Mouse (Mus musculus): ENCODE results near the gene Tmem236. TPM values are rescaled to one million over a fixed set of nuclear protein-coding genes. Genes with fewer than 3 reads are reported as not detected.
"Not testable (repeated sequence)": the region's sequence is repeated elsewhere in the genome, so short reads cannot be mapped to it uniquely, and the experiment has no call there.

The Tmem236 gene
- polyA plus RNA-seq, 1 experiment from 2014 or later: not detected

- Histone ChIP-seq H3K4me2 (no peak overlapping the region), H3K27me3 (replicated peaks) (no peaks in the 10 kb centered on the region), H3K4me3 (no peak overlapping the region), H3K4me1 (no peaks in the 10 kb centered on the region), H3K36me3 (no peaks in the 10 kb centered on the region), H3K9me3 (replicated peaks) (no peaks in the 10 kb centered on the region), H3K27ac (no peak overlapping the region), H3K9ac (no peak overlapping the region)
- 32% methylated on average over 2 of the region's 2 CpGs for WGBS (ENCODE audit: insufficient replicate concordance)
- ATAC-seq: no peak
Measured at GRCm38 (mm10) chr2:14199621-14200020, 25.3 kb downstream of the Tmem236 start.

DNA sequence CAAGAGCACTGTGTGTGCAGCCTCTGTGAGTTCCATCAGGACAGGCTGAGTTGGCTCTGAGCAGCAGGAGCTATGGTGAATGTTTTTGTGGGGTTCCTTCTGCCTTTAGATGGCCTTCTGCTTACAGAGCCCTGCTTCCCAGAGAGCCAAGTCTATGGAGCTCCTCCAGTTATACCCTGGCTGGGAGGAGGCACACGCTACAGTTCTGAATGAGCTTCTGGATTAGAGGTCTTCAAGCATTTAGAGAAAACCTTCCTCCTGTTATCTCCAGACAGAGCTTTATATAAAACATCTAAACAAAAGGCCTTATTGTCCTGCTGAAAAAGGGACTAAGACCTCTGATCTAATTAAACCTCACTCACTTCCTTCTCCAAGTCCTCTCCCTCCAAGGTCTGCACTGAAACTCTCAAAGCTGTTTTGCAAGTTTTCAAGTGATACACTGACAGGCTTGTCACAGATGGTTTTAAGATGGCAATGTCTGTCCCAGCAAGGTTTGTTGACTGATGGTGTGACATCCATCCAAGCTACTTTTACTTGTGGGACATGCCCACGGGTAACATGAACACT is 26.6 kb downstream of the Tmem236 start:
- not testable (repeated sequence) for ATAC-seq; H3K9ac ChIP-seq; H3K4me1 ChIP-seq; H3K27ac ChIP-seq; H3K27me3 ChIP-seq (replicated peaks); H3K4me2 ChIP-seq; H3K4me3 ChIP-seq; H3K36me3 ChIP-seq; H3K9me3 ChIP-seq (replicated peaks)
- 14% methylated on average over 1 of the region's 2 CpGs for WGBS (ENCODE audit: insufficient replicate concordance)

DNA sequence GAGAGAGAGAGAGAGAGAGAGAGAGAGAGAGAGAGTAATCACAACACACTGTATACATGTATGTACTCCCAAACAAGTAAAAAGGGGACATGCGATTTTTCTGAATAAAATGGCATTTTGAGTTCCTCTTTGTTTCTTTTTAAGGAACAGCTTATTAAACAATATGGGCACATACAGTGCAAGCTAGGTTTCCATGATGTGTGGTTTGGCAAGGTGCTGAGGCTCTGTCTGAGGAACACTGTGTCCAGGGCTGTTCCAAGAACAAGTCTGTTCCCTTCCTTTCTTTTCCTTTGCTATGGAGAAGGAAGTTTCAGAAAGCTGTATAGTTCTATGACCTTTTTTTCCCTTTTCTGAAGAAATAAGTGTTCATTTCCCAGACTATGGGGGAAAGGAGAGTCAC is 30.0 kb downstream of the Tmem236 start:
- Histone ChIP-seq H3K36me3 (no peaks in the 10 kb centered on the region), H3K4me2 (no peak overlapping the region), H3K9ac (no peak overlapping the region), H3K9me3 (replicated peaks) (no peaks in the 10 kb centered on the region), H3K27ac (no peak overlapping the region), H3K4me3 (no peak overlapping the region), H3K27me3 (replicated peaks) (no peaks in the 10 kb centered on the region), H3K4me1 (peaks cover 4% of the 10 kb centered on the region; the same call in 1 of the 2 replicates)
- 69% methylated on average over 1 of the region's 1 CpGs for WGBS (ENCODE audit: insufficient replicate concordance)
- ATAC-seq: no peak

DNA sequence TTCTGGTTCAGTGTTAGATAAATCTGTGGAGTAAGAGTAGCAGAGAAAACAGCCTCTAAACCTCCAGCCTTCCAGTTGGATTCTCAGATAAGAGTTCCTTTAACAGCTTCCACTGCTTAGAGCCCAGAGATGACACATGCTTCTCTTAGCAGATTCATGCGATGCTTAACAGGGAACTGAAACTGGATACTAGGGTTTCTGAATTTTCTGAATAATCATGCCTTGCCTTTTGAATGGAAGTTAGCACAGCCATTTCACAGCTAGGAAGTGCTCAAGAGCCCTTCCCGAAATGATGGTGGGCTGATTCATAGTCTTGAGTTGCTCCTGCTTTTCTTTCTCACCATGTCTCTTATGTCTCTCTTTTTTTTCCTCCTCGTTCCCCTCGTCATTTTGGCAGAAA is 32.5 kb downstream of the Tmem236 start:
- no peaks in the 10 kb centered on the region for H3K36me3 ChIP-seq
- H3K4me1 ChIP-seq: peaks cover 4% of the 10 kb centered on the region; the same call in 1 of the 2 replicates
- no peaks in the 10 kb centered on the region for H3K27me3 ChIP-seq (replicated peaks)
- ATAC-seq: no peak
- H3K4me3 ChIP-seq: no peak overlapping the region
- no peaks in the 10 kb centered on the region for H3K9me3 ChIP-seq (replicated peaks)
- no peak overlapping the region for H3K4me2 ChIP-seq
- H3K27ac ChIP-seq: no peak overlapping the region
- H3K9ac ChIP-seq: no peak overlapping the region
- 54% methylated on average over 4 of the region's 4 CpGs for WGBS (ENCODE audit: insufficient replicate concordance)

DNA sequence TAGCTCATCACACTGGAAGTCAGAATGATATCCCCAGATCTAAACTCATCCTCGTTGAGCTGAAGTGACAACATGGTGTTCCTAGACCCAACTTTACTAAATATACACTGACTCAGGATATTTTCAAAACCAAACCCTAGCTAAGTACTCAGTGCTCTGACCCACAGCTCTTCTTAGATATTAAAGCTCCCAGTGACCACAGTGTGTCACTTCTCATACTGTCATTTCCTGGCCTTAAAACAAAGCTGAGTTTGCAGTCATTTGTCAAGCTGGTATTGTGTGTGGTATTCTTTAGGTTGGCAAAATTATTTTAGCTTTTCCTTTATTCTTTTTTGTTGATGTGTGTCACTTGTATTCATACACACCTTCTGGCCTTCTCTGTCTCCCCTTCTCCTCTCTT is 36.4 kb downstream of the Tmem236 start:
- Histone ChIP-seq H3K27me3 (replicated peaks) (no peaks in the 10 kb centered on the region), H3K9ac (no peak overlapping the region), H3K9me3 (replicated peaks) (no peaks in the 10 kb centered on the region), H3K4me2 (no peak overlapping the region), H3K4me1 (peaks cover 4% of the 10 kb centered on the region; the same call in 1 of the 2 replicates), H3K36me3 (no peaks in the 10 kb centered on the region), H3K27ac (no peak overlapping the region), H3K4me3 (no peak overlapping the region)
- ATAC-seq: no peak
- 56% methylated on average over 1 of the region's 1 CpGs for WGBS (ENCODE audit: insufficient replicate concordance)

GRCm38 (mm10) chr2:14211606-14212005 is 37.3 kb downstream of the Tmem236 start:
- Histone ChIP-seq H3K4me1 (peaks cover 4% of the 10 kb centered on the region; the same call in 1 of the 2 replicates), H3K9ac (no peak overlapping the region), H3K27me3 (replicated peaks) (no peaks in the 10 kb centered on the region), H3K36me3 (no peaks in the 10 kb centered on the region), H3K4me2 (no peak overlapping the region), H3K9me3 (replicated peaks) (no peaks in the 10 kb centered on the region), H3K27ac (no peak overlapping the region), H3K4me3 (no peak overlapping the region)
- ATAC-seq: no peak

- Histone ChIP-seq H3K9ac (no peak overlapping the region), H3K36me3 (no peaks in the 10 kb centered on the region), H3K4me1 (no peaks in the 10 kb centered on the region), H3K27ac (no peak overlapping the region), H3K27me3 (replicated peaks) (no peaks in the 10 kb centered on the region), H3K9me3 (replicated peaks) (no peaks in the 10 kb centered on the region), H3K4me2 (no peak overlapping the region), H3K4me3 (no peak overlapping the region)
- no peak for ATAC-seq
- 64% methylated on average over 3 of the region's 3 CpGs for WGBS (ENCODE audit: insufficient replicate concordance)
Measured at GRCm38 (mm10) chr2:14214764-14215163, 40.4 kb downstream of the Tmem236 start.

DNA sequence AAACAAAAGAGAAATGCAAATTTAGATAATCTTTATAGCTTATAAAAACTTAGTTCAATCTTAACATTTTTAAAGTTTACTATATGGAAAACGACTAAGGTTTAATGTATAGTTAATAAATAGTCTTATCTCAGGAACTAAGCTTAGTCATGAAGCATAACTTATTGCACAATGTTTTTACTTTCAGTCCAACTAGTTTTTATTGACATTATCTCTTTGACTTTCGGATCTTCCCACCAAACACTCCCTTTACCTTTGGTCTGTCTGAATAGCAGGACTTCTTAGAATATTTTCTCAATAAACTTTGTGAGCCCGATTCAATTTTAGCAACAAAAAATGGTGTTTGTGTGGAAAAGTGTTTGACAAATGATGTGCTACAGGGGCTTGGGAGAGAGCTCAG is 42.3 kb downstream of the Tmem236 start:
- WGBS (ENCODE audit: insufficient replicate concordance): 54% methylated on average over 3 of the region's 3 CpGs
- no peak overlapping the region for H3K27ac ChIP-seq
- no peak for ATAC-seq

GRCm38 (mm10) chr2:14218126-14218525 is 43.8 kb downstream of the Tmem236 start:
- H3K9me3 ChIP-seq (replicated peaks): no peaks in the 10 kb centered on the region
- no peak overlapping the region for H3K27ac ChIP-seq
- H3K4me2 ChIP-seq: no peak overlapping the region
- no peaks in the 10 kb centered on the region for H3K36me3 ChIP-seq
- no peak overlapping the region for H3K9ac ChIP-seq
- H3K4me3 ChIP-seq: no peak overlapping the region
- H3K27me3 ChIP-seq (replicated peaks): no peaks in the 10 kb centered on the region
- 63% methylated on average over 6 of the region's 6 CpGs for WGBS (ENCODE audit: insufficient replicate concordance)
- no peaks in the 10 kb centered on the region for H3K4me1 ChIP-seq
- no peak for ATAC-seq

More for the DNA sequence above, 42.3 kb downstream of the Tmem236 start:
- H3K27me3 ChIP-seq (replicated peaks): no peaks in the 10 kb centered on the region
- H3K36me3 ChIP-seq: no peaks in the 10 kb centered on the region
- H3K4me2 ChIP-seq: no peak overlapping the region
- H3K9ac ChIP-seq: no peak overlapping the region
- no peaks in the 10 kb centered on the region for H3K9me3 ChIP-seq (replicated peaks)
- H3K4me1 ChIP-seq: no peaks in the 10 kb centered on the region
- H3K4me3 ChIP-seq: no peak overlapping the region

DNA sequence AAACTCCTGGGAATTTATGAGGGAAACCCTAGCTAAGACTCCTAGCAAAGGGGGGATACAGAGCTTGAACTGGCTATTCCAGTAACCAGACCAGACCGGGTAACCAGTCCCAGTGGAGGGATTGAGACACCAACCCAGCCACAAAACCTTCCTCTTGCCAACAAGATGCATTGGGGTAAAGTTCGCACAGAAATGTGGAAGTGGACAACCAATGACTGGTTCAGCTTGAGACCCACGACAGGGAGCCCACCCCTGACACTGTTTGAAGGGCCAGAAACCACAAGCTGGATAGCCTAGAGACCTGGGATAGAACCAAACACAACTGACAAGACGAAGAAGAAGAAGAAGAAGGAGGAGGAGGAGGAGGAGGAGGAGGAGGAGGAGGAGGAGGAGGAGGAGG is 50.1 kb downstream of the Tmem236 start:
- no peaks in the 10 kb centered on the region for H3K9me3 ChIP-seq (replicated peaks)
- H3K36me3 ChIP-seq: no peaks in the 10 kb centered on the region
- H3K27me3 ChIP-seq (replicated peaks): no peaks in the 10 kb centered on the region
- ATAC-seq: no peak
- H3K4me2 ChIP-seq: no peak overlapping the region
- 27% methylated on average over 4 of the region's 4 CpGs for WGBS (ENCODE audit: insufficient replicate concordance)
- H3K4me1 ChIP-seq: no peaks in the 10 kb centered on the region
- H3K9ac ChIP-seq: no peak overlapping the region
- H3K4me3 ChIP-seq: no peak overlapping the region
- no peak overlapping the region for H3K27ac ChIP-seq

DNA sequence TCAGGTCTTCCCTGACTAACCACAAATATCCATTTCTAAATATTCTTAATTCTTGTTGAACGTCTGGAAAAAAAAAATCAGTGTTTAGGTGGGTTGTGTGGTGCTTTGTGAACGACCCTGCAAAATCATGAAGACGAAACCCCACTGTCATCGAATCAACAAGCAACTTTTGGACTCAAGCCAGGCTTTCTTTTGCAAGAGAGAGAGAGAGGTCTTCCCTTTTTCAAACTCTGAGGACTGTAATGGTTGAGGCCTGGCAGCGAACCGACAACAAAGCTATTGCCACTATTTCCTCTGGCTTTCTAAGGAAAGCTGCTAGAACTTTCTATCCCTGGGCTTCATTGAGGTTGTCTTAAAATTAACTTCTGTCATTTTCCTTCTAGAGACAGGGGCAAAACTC is 54.2 kb downstream of the Tmem236 start:
- no peak for ATAC-seq
- Histone ChIP-seq H3K36me3 (no peaks in the 10 kb centered on the region), H3K4me1 (no peaks in the 10 kb centered on the region), H3K27me3 (replicated peaks) (no peaks in the 10 kb centered on the region), H3K4me2 (no peak overlapping the region), H3K9ac (no peak overlapping the region), H3K4me3 (no peak overlapping the region), H3K9me3 (replicated peaks) (no peaks in the 10 kb centered on the region), H3K27ac (no peak overlapping the region)
- WGBS (ENCODE audit: insufficient replicate concordance): 57% methylated on average over 6 of the region's 6 CpGs

DNA sequence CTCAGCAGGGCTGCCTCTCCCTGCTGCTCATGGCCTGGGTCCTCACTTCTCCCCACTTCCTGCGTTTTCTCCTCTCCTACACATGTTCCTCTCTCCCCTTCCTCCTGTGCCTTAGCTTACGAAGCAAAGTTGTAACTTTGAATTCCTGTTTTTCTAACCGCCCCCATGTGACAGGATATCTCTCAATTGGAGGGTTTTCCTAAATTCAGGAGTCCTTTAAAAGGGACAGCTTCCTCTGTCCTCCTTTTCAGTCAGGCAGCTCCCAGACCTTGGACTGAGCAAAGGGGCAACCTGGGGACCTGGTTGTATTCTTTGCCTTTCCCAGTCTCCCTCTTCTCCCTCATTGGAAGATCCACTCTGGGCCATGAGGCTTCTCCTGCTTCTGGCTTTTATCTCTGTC is 54.8 kb downstream of the Tmem236 start, which contains the start of gene Mrc1:
Mrc1 (plus strand) TSS at position 244 of the 400 bp plus-strand sequence.
- Histone ChIP-seq H3K9ac (no peak within 1 kb of the TSS), H3K4me3 (peak within 1 kb of the TSS; percentile 20; the same call in 1 of the 2 replicates), H3K4me1 (no peaks in the 10 kb centered on the region), H3K27me3 (replicated peaks) (no peaks in the 10 kb centered on the region), H3K36me3 (no peaks in the 10 kb centered on the region), H3K9me3 (replicated peaks) (no peaks in the 10 kb centered on the region), H3K4me2 (no peak within 1 kb of the TSS), H3K27ac (no peak within 1 kb of the TSS)
- 26% methylated on average over 3 of the region's 3 CpGs for WGBS (ENCODE audit: insufficient replicate concordance)
- ATAC-seq: no peak

DNA sequence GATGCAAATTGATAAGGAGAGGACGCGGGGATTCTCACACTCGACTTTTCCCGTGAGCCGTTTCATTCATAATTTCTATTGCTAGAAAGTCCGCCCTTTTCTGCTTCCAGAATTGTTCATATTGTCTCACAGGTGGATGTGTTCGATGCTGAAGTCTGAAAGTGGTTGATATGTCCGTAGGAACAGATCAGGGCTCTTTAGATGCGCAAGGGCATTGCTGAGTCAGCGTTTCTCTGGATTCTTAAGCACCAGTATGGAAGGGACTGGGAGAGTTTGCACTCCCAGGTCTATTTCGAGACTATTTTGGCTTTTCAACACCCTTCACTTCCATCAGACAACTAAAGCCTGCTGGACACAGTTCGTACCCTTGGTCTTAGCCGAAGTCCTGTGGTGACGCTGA is 55.7 kb downstream of the Tmem236 start:
- Histone ChIP-seq H3K27ac (no peak overlapping the region), H3K4me2 (no peak overlapping the region), H3K36me3 (no peaks in the 10 kb centered on the region), H3K4me3 (peak overlapping the region; percentile 20; the same call in 1 of the 2 replicates), H3K9ac (no peak overlapping the region), H3K4me1 (no peaks in the 10 kb centered on the region), H3K27me3 (replicated peaks) (no peaks in the 10 kb centered on the region), H3K9me3 (replicated peaks) (no peaks in the 10 kb centered on the region)
- WGBS (ENCODE audit: insufficient replicate concordance): 63% methylated on average over 14 of the region's 14 CpGs
- no peak for ATAC-seq
